Mouse (Mus musculus) embryonic facial prominence, embryonic 14.5 days (tissue): ENCODE results near the gene Ctu2. TPM values are rescaled to one million over a fixed set of nuclear protein-coding genes. Genes with fewer than 3 reads are reported as not detected.

Experiments used
- ATAC-seq: fragments of 200-750 bp; cut with Nextera tagmentation; 2 replicates; pipeline ENCODE4 v1.8.0; 2017; ENCODE audit warnings: low read depth, moderate number of reproducible peaks, moderate TSS enrichment
- DNase-seq: peaks from one replicate; pipeline ENCODE4 v3.0.0-alpha.2; 2015; ENCODE audit warnings: low spot score
- H3K27ac ChIP-seq: fragments of 300-500 bp; sonication (generic); replicated peaks from 2 replicates; pipeline ENCODE4 v1.5.1; 2014; ENCODE audit warnings: low read depth, mild to moderate bottlenecking, low read length, moderate library complexity
- H3K27me3 ChIP-seq: fragments of 300-500 bp; sonication (generic); replicated peaks from 2 replicates; pipeline ENCODE4 v1.6.1; 2014; ENCODE audit warnings: low read length; ENCODE audit not compliant: control insufficient read depth, insufficient read depth
- H3K36me3 ChIP-seq: fragments of 300-500 bp; sonication (generic); 2 replicates; pipeline ENCODE4 v1.6.1; 2014; ENCODE audit warnings: low read length, mixed read lengths; ENCODE audit not compliant: control insufficient read depth, insufficient read depth
- H3K4me1 ChIP-seq: fragments of 300-500 bp; sonication (generic); 2 replicates; pipeline ENCODE4 v1.6.1; 2014; ENCODE audit warnings: antibody characterized with exemption, low read length; ENCODE audit not compliant: control insufficient read depth, insufficient read depth
- H3K4me2 ChIP-seq: fragments of 300-500 bp; sonication (generic); 2 replicates; pipeline ENCODE4 v1.6.1; 2014; ENCODE audit warnings: low read depth, mild to moderate bottlenecking, low read length, moderate library complexity, mixed read lengths
- H3K4me3 ChIP-seq: fragments of 300-500 bp; sonication (generic); 2 replicates; pipeline ENCODE4 v1.5.1; 2014; ENCODE audit warnings: low read depth, mild to moderate bottlenecking, low read length
- H3K9ac ChIP-seq: fragments of 300-500 bp; sonication (generic); 2 replicates; pipeline ENCODE4 v1.6.1; 2014; ENCODE audit warnings: low read depth, mild to moderate bottlenecking, low read length, moderate library complexity, mixed read lengths
- H3K9me3 ChIP-seq: fragments of 300-500 bp; sonication (generic); 2 replicates; pipeline ENCODE4 v1.6.1; 2016; ENCODE audit warnings: low read length; ENCODE audit not compliant: control insufficient read depth
- WGBS: fragments of 180-500 bp; shearing (Covaris S2); extraction: QIAGEN DNeasy Blood & Tissue Kit; methylation state at CpG from one replicate; pipeline ENCODE4 v1.1.7; 2014; 5-methylcytosine and 5-hydroxymethylcytosine counted together
- polyA plus RNA-seq: library from polyadenylated mRNA; unstranded; fragments of >200 nt; fragmentation: Nextera tagmentation; extraction: Ambion mirVana; gene quantifications from 2 replicates; pipeline ENCODE4 v1.2.1, GENCODE M21; 2014

The Ctu2 gene
- polyA plus RNA-seq, 1 experiment from 2014 or later: 49.0 TPM

DNA sequence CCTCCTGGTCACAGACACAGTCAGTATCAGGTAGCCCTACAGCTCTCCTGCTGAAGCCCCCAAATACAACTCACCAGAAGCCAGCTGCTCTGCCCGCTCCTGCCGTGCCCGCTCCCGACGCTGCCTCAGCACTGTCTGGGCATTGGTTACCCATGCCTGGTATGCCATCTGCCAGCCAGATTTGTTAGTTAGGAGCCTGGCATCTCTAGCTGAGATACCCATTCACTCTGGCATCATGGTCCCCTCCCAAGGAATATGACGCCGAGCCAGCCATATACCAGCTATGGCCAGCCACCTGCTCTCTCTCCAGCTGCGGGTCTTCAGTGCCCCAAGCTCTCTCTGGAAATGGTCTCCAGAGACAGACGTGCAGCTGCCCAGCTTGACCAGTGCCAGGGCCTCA, 12.4 kb downstream of the Ctu2 start:
- no peak for ATAC-seq
- no peak overlapping the region for H3K4me3 ChIP-seq
- no peaks in the 10 kb centered on the region for H3K27me3 ChIP-seq
- 94% methylated on average over 9 of the region's 9 CpGs for WGBS
- no peak overlapping the region for H3K27ac ChIP-seq
- no peaks in the 10 kb centered on the region for H3K9me3 ChIP-seq
- H3K4me2 ChIP-seq: no peak overlapping the region
- no peak overlapping the region for H3K9ac ChIP-seq
- no peaks in the 10 kb centered on the region for H3K4me1 ChIP-seq
- H3K36me3 ChIP-seq: peaks cover 95% of the 10 kb centered on the region
- DNase-seq: no peak

DNA sequence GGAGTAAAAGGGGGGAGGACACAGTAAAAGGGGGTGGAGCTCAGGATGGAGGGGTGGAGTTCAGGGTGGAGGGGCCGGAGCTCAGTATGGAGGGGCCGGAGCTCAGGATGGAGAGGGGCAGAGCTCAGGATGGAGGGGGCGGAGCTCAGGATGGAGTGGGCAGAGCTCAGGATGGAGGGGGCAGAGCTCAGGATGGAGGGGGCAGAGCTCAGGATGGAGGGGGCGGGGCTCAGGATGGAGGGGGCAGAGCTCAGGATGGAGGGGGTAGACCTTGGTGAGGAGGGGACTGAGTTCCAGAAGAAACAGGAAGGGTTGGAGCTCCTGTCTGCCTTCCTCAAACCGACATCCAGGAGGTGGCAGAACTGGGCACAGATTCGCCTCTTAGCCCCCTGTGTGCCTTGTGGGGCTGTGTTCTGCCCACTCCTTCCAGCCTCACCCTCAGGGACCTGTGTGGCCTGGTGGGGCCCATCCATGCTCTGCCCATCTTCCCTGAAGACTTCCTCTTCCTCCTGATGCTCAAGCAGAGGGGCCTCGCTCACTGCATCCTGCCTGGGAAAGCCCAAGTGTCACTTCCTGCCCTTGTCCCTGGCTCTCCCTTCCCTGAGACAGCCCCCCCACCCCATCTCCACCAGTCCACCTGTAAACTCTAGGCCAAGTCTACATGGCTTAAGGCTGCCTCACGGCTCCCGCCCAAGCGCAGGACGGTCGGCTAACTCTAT, 21.2 kb downstream of the Ctu2 start:
- WGBS: 85% methylated on average over 12 of the region's 12 CpGs
- ATAC-seq (no peak), DNase-seq (no peak)
- Histone ChIP-seq H3K4me1 (no peaks in the 10 kb centered on the region), H3K9ac (no peak overlapping the region), H3K36me3 (peaks cover 88% of the 10 kb centered on the region), H3K27me3 (no peaks in the 10 kb centered on the region), H3K27ac (no peak overlapping the region), H3K9me3 (no peaks in the 10 kb centered on the region), H3K4me2 (no peak overlapping the region), H3K4me3 (no peak overlapping the region)

DNA sequence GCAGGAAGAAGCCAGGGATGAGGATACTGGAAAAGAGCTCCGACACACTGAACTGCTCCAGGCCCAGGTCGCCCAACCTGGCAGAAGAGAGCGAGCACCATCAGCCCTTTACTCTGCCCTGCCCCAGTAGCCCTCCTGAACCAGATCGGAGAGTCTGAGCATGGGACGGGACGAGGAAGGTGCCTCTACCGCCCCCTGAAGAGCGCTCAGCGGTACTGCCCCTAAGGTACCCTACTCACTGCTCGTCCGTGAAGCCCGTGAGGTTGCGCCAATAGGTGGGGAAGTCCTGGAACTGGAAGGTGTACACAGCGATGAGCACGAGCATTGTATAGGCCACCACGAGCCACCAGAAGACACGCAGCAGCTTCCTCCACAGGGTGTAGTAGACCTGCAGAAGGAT, 22.0 kb downstream of the Ctu2 start:
- 74% methylated on average over 16 of the region's 17 CpGs for WGBS
- no peaks in the 10 kb centered on the region for H3K4me1 ChIP-seq

DNA sequence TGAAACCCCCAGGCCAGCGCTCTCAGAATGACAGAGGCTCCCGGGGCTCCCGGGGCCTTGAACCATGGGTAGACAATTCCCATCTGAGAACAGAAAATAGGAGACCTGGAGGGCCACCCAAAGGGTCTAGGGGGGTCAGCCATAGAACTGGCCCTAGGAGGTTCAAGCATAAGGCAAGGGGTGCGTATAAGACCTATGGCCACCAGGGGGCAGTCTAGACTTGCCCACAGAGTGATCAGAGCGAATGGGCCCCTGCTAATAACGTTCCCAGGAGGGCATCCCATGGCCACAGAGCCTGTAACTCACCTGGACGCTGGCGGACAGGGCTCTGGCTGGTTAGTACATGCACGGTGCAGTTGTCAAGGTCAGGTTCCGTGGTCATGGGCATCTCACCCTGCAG, 24.9 kb downstream of the Ctu2 start:
- DNase-seq: peak; percentile 90
- 33% methylated on average over 10 of the region's 10 CpGs for WGBS

More for the DNA sequence above, 22.0 kb downstream of the Ctu2 start:
- no peak overlapping the region for H3K27ac ChIP-seq
- H3K36me3 ChIP-seq: peaks cover 84% of the 10 kb centered on the region
- ATAC-seq: no peak
- no peak overlapping the region for H3K9ac ChIP-seq
- no peaks in the 10 kb centered on the region for H3K9me3 ChIP-seq
- H3K4me3 ChIP-seq: no peak overlapping the region
- H3K4me2 ChIP-seq: no peak overlapping the region
- no peaks in the 10 kb centered on the region for H3K27me3 ChIP-seq
- DNase-seq: no peak

DNA sequence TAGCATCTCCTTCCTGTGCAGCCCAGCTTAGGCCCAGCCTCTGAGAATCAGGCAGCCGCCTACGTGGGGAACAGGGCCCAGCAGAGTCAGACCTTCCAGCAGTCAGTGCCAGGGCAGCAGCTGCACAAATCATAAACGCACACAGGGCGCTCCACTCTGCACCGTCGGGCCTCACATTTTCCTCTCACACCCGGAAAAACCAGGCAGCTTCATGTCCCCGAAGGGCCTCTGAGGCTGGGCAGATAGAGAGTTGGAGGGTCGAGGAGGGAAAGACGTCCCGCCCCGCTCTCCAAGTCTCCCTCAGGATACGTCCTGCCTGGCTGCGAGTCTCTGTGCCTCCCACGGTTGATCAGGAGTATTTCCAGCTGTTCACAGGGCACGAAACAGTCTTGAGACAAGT, 35.6 kb downstream of the Ctu2 start:
- DNase-seq: peak; percentile 25
- Histone ChIP-seq H3K36me3 (peaks cover 3% of the 10 kb centered on the region; the same call in 1 of the 2 replicates), H3K27ac (no peak overlapping the region; the same call in 1 of the 2 replicates), H3K27me3 (no peaks in the 10 kb centered on the region), H3K9ac (0 out of 2 replicates have a peak overlapping the region, but pooled peaks have one; percentile 2), H3K9me3 (no peaks in the 10 kb centered on the region), H3K4me2 (no peak overlapping the region), H3K4me3 (no peak overlapping the region), H3K4me1 (no peaks in the 10 kb centered on the region)
- 49% methylated on average over 15 of the region's 16 CpGs for WGBS
- ATAC-seq: peak; percentile 66; the same call in 1 of the 2 replicates

More for the DNA sequence above, 24.9 kb downstream of the Ctu2 start:
- Histone ChIP-seq H3K9ac (no peak overlapping the region), H3K27me3 (no peaks in the 10 kb centered on the region), H3K9me3 (no peaks in the 10 kb centered on the region), H3K4me2 (no peak overlapping the region), H3K4me3 (no peak overlapping the region), H3K4me1 (no peaks in the 10 kb centered on the region), H3K27ac (no peak overlapping the region), H3K36me3 (peaks cover 62% of the 10 kb centered on the region)
- ATAC-seq: peak; percentile 48; the same call in 1 of the 2 replicates

GRCm38 (mm10) chr8:122512392-122512791, 36.4 kb downstream of the Ctu2 start:
- Histone ChIP-seq H3K4me2 (no peak overlapping the region), H3K4me1 (peaks cover 3% of the 10 kb centered on the region), H3K9ac (0 out of 2 replicates have a peak overlapping the region, but pooled peaks have one; percentile 2), H3K9me3 (no peaks in the 10 kb centered on the region), H3K27ac (no peak overlapping the region), H3K4me3 (no peak overlapping the region), H3K36me3 (peaks cover 3% of the 10 kb centered on the region; the same call in 1 of the 2 replicates), H3K27me3 (no peaks in the 10 kb centered on the region)
- DNase-seq (no peak), ATAC-seq (no peak)
- 73% methylated on average over 7 of the region's 7 CpGs for WGBS

- ATAC-seq: no peak
- Histone ChIP-seq H3K9ac (no peak overlapping the region), H3K27me3 (no peaks in the 10 kb centered on the region), H3K27ac (no peak overlapping the region), H3K4me3 (no peak overlapping the region), H3K4me2 (no peak overlapping the region), H3K36me3 (no peaks in the 10 kb centered on the region; the same call in 1 of the 2 replicates), H3K4me1 (peaks cover 16% of the 10 kb centered on the region), H3K9me3 (no peaks in the 10 kb centered on the region)
- 87% methylated on average over 14 of the region's 14 CpGs for WGBS
- DNase-seq: no peak
These were observed 39.8 kb downstream of the Ctu2 start for GRCm38 (mm10) chr8:122515699-122516098.

GRCm38 (mm10) chr8:122517541-122518190, 41.7 kb downstream of the Ctu2 start:
- 14% methylated on average over 6 of the region's 6 CpGs for WGBS
- H3K4me3 ChIP-seq: no peak overlapping the region
- H3K9me3 ChIP-seq: no peaks in the 10 kb centered on the region
- peaks cover 16% of the 10 kb centered on the region for H3K4me1 ChIP-seq
- H3K9ac ChIP-seq: 0 out of 2 replicates have a peak overlapping the region, but pooled peaks have one; percentile 42
- H3K4me2 ChIP-seq: no peak overlapping the region
- no peaks in the 10 kb centered on the region; the same call in 1 of the 2 replicates for H3K36me3 ChIP-seq
- H3K27me3 ChIP-seq: no peaks in the 10 kb centered on the region
- peak overlapping the region; percentile 65 for H3K27ac ChIP-seq
- peak; percentile 65 for DNase-seq
- ATAC-seq: peak; percentile 38; the same call in 1 of the 2 replicates
